Mouse (Mus musculus) myocyte (in vitro differentiated cells): ENCODE data around the gene Prex1. TPM values are rescaled to one million over a fixed set of nuclear protein-coding genes. Genes with fewer than 3 reads are reported as not detected.

Source experiments
- H3K27me3 ChIP-seq: one replicate; pipeline ENCODE4 v1.6.1; 2011; ENCODE audit not compliant: control insufficient read depth, insufficient read depth, insufficient read length
- H3K36me3 ChIP-seq: one replicate; pipeline ENCODE4 v1.6.1; 2011; ENCODE audit not compliant: control insufficient read depth, insufficient read depth
- H3K4me2 ChIP-seq: one replicate; pipeline ENCODE4 v1.6.1; 2011; ENCODE audit warnings: low read depth, control low read depth
- H3K4me3 ChIP-seq: one replicate; pipeline ENCODE4 v1.5.1; 2011; ENCODE audit warnings: mild to moderate bottlenecking, control low read depth, moderate library complexity
- H3K79me2 ChIP-seq: one replicate; pipeline ENCODE4 v1.6.1; 2011; ENCODE audit not compliant: control insufficient read depth, insufficient read depth
- H3ac ChIP-seq: one replicate; pipeline ENCODE4 v1.6.1; 2011; ENCODE audit not compliant: control insufficient read depth, insufficient read length
- CEBPB ChIP-seq: IDR thresholded peaks from 2 replicates; pipeline ENCODE4 v1.6.1; 2011; ENCODE audit warnings: mild to moderate bottlenecking, moderate library complexity; ENCODE audit not compliant: poor library complexity, insufficient read depth, severe bottlenecking
- E2F4 ChIP-seq: IDR thresholded peaks from one replicate; pipeline ENCODE4 v1.6.1; 2011; ENCODE audit warnings: mild to moderate bottlenecking, control low read depth, moderate library complexity; ENCODE audit not compliant: insufficient read depth
- MAX ChIP-seq: IDR thresholded peaks from one replicate; pipeline ENCODE4 v1.6.1; 2011; ENCODE audit warnings: low read depth, mild to moderate bottlenecking, control low read depth
- MYOD1 ChIP-seq, 3 experiments: IDR thresholded peaks; one replicate each; pipeline ENCODE4 v1.6.1; 2011; ENCODE audit warnings: control low read depth in 2 of 3, low read depth in 2 of 3, mild to moderate bottlenecking in 2 of 3, moderate library complexity in 1 of 3; ENCODE audit not compliant: insufficient read length in 2 of 3, control insufficient read depth in 1 of 3
- MYOG ChIP-seq, 3 experiments: IDR thresholded peaks; one replicate each; pipeline ENCODE4 v1.6.1; 2011; ENCODE audit warnings: control low read depth in 2 of 3, low read depth in 2 of 3, mild to moderate bottlenecking in 2 of 3; ENCODE audit not compliant: insufficient read length in 2 of 3, control insufficient read depth in 1 of 3, insufficient read depth in 1 of 3
- POLR2A ChIP-seq: IDR thresholded peaks from one replicate; pipeline ENCODE4 v1.6.1; 2011; ENCODE audit warnings: low read depth, mild to moderate bottlenecking, control low read depth, moderate library complexity; ENCODE audit not compliant: insufficient read length
- POLR2AphosphoS2 ChIP-seq: IDR thresholded peaks from one replicate; pipeline ENCODE4 v1.6.1; 2011; ENCODE audit warnings: low read depth, control low read depth; ENCODE audit not compliant: insufficient read length
- REST ChIP-seq: IDR thresholded peaks from one replicate; pipeline ENCODE4 v1.6.1; 2011; ENCODE audit warnings: mild to moderate bottlenecking, control low read depth, moderate library complexity; ENCODE audit not compliant: insufficient read depth, insufficient read length
- SRF ChIP-seq: IDR thresholded peaks from one replicate; pipeline ENCODE4 v1.6.1; 2011; ENCODE audit warnings: low read depth; ENCODE audit not compliant: control insufficient read depth, insufficient read length
- TCF12 ChIP-seq: IDR thresholded peaks from one replicate; pipeline ENCODE4 v1.6.1; 2011; ENCODE audit warnings: mild to moderate bottlenecking, control low read depth; ENCODE audit not compliant: poor library complexity, insufficient read depth, severe bottlenecking
- TCF3 ChIP-seq: IDR thresholded peaks from one replicate; pipeline ENCODE4 v1.6.1; 2011; ENCODE audit warnings: low read depth, control low read depth; ENCODE audit not compliant: insufficient read length
- USF1 ChIP-seq: IDR thresholded peaks from one replicate; pipeline ENCODE4 v1.6.1; 2011; ENCODE audit warnings: low read depth, mild to moderate bottlenecking, control low read depth, moderate library complexity
- polyA plus RNA-seq: library from polyadenylated mRNA; unstranded; fragments of >200 nt; fragmentation: generic; extraction: Trizol; gene quantifications from one replicate; pipeline ENCODE4 v1.2.1, GENCODE M21; 2012; ENCODE audit warnings: missing spikeins

Gene Prex1
- polyA plus RNA-seq, 1 experiment = 0.17 TPM

DNA sequence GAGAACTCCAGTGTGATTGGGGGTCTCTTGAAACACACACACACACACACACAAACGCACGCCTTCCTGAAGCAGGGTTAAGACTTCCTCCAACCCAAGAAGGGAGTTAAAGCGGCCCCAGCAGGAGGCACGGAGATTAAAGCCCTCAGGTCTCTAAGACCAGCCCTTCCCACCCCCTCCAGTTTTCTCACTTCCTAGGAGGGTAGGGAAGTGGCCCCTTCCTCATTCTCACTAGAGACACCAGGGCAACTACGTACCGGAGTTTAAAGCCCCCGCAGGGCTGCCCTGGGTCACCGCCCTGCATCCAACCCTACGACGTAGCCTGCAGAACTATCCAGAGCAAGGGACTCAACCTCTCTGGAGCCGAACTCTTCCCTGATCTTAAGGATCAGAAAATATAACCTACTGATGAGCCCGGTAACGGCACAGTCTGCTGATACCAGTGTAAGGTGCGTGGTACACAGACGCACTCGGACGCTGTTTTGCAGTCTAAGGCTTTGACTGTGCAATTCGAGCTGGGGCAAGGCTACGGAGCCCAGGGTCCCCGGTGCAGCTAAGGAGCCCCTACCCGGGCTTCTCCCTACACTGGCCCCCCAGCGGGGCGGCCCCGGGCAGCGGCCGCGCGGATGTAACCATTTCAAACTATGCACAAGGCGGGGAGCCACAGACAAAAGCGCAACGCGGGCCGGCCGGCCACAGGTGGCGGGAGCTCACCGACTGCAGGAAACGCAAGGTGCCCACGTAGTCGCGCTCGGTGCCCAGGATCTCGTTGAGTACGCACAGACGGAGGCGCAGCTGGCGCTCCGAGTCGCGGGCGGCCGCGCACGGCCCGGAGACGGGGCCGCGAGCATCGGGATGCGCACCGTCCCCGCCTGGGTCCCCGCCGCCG is 587 bp downstream of the Prex1 start:
- no peak overlapping the region for H3ac ChIP-seq
- peaks cover 59% of the 10 kb centered on the region for H3K27me3 ChIP-seq
- TF ChIP-seq MYOG (IDR thresholded peaks at IDR 0.05; ENCODE audit: control insufficient read depth in 1 of 3, insufficient read depth in 1 of 3, insufficient read length in 2 of 3, low read depth in 2 of 3) = peak in 1 of 3 experiments; percentile 49
- no peak for TF ChIP-seq MAX
- H3K4me3 ChIP-seq = no peak overlapping the region
- H3K4me2 ChIP-seq = peak overlapping the region; percentile 55
- H3K79me2 ChIP-seq = no peaks in the 10 kb centered on the region
- H3K36me3 ChIP-seq = no peaks in the 10 kb centered on the region

DNA sequence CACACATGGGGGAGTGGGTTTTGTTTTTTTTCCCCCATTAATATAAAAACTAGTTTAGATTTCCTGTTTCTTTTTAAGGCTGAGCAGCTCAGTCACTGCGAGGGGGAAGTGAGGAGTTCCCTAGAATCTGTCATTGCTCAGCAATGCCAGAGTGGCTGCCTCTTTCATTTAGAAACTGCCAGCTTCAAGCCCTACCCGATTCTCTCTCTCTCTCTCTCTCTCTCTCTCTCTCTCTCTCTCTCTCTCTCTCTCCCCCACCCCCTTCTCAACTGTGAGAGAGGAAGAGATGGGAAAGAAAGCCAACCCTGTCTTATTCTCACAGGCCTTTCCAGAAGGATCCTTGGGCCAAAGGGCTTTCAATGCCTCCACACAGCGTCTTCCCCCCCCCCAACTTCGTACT is 1.3 kb downstream of the Prex1 start:
- Histone ChIP-seq H3K27me3 (peaks cover 53% of the 10 kb centered on the region), H3K79me2 (no peaks in the 10 kb centered on the region), H3K4me2 (no peak overlapping the region), H3K4me3 (no peak overlapping the region), H3K36me3 (no peaks in the 10 kb centered on the region), H3ac (no peak overlapping the region)
- no peak for TF ChIP-seq MYOD1 (IDR thresholded peaks at IDR 0.05; ENCODE audit: control insufficient read depth in 1 of 3, insufficient read length in 2 of 3, low read depth in 2 of 3)
- TF ChIP-seq TCF3 = no peak
- no peak for TF ChIP-seq CEBPB
- TF ChIP-seq SRF = no peak
- TF ChIP-seq REST = no peak
- no peak for TF ChIP-seq USF1
- no peak for TF ChIP-seq POLR2AphosphoS2
- no peak for TF ChIP-seq TCF12
- TF ChIP-seq E2F4 = no peak
- no peak for TF ChIP-seq POLR2A
- no peak for TF ChIP-seq MYOG (IDR thresholded peaks at IDR 0.05; ENCODE audit: control insufficient read depth in 1 of 3, insufficient read depth in 1 of 3, insufficient read length in 2 of 3, low read depth in 2 of 3)
- no peak for TF ChIP-seq MAX

DNA sequence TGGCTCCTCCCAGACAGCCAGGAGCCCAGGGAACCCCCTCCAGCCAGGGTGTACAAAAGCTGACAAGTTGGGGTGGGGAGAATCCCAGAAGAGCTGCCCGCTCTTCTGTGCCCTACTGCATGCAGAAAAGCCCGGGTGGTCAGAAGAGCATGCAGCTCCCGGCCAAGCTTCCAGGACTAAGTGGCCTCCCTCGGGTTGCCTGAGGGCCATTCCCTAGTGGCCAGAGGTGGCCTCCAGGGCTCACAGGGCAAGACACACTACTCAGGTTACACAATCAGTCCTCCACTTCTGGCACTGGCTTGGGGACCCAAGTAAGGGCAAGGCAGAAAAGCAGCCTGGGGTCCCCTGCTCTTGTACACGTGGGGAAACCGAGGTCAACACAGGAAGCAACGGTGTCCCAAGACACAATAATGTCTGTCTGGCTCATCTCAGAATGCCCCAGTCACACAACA is 1.9 kb downstream of the Prex1 start:
- no peak overlapping the region for H3K4me2 ChIP-seq
- H3K4me3 ChIP-seq = no peak overlapping the region
- TF ChIP-seq MYOD1 (IDR thresholded peaks at IDR 0.05; ENCODE audit: control insufficient read depth in 1 of 3, insufficient read length in 2 of 3, low read depth in 2 of 3) = no peak
- TF ChIP-seq TCF12 = no peak
- no peak for TF ChIP-seq MYOG (IDR thresholded peaks at IDR 0.05; ENCODE audit: control insufficient read depth in 1 of 3, insufficient read depth in 1 of 3, insufficient read length in 2 of 3, low read depth in 2 of 3)
- no peak for TF ChIP-seq CEBPB
- TF ChIP-seq SRF = no peak
- TF ChIP-seq REST = no peak
- TF ChIP-seq E2F4 = no peak
- TF ChIP-seq POLR2A = no peak
- no peak for TF ChIP-seq TCF3
- no peak for TF ChIP-seq MAX
- no peak for TF ChIP-seq USF1
- no peak for TF ChIP-seq POLR2AphosphoS2
- H3ac ChIP-seq = no peak overlapping the region
- H3K36me3 ChIP-seq = no peaks in the 10 kb centered on the region
- no peaks in the 10 kb centered on the region for H3K79me2 ChIP-seq
- peaks cover 51% of the 10 kb centered on the region for H3K27me3 ChIP-seq

- TF ChIP-seq SRF = no peak
- Histone ChIP-seq H3K27me3 (peaks cover 44% of the 10 kb centered on the region), H3K4me2 (no peak overlapping the region), H3K36me3 (no peaks in the 10 kb centered on the region), H3K4me3 (no peak overlapping the region), H3ac (no peak overlapping the region), H3K79me2 (no peaks in the 10 kb centered on the region)
These were observed 3.7 kb downstream of the Prex1 start for GRCm38 (mm10) chr2:166709883-166710282.

GRCm38 (mm10) chr2:166708304-166708703 is 5.3 kb downstream of the Prex1 start:
- H3K27me3 ChIP-seq = peaks cover 35% of the 10 kb centered on the region
- TF ChIP-seq CEBPB = no peak
- TF ChIP-seq POLR2AphosphoS2 = no peak
- TF ChIP-seq POLR2A = no peak
- TF ChIP-seq MYOG (IDR thresholded peaks at IDR 0.05; ENCODE audit: control insufficient read depth in 1 of 3, insufficient read depth in 1 of 3, insufficient read length in 2 of 3, low read depth in 2 of 3) = no peak
- no peak for TF ChIP-seq TCF12
- TF ChIP-seq USF1 = no peak
- TF ChIP-seq MAX = no peak
- TF ChIP-seq E2F4 = no peak
- TF ChIP-seq TCF3 = no peak
- TF ChIP-seq MYOD1 (IDR thresholded peaks at IDR 0.05; ENCODE audit: control insufficient read depth in 1 of 3, insufficient read length in 2 of 3, low read depth in 2 of 3) = no peak
- TF ChIP-seq REST = no peak
- no peak for TF ChIP-seq SRF
- no peaks in the 10 kb centered on the region for H3K79me2 ChIP-seq
- H3K4me3 ChIP-seq = no peak overlapping the region
- H3K36me3 ChIP-seq = no peaks in the 10 kb centered on the region
- no peak overlapping the region for H3ac ChIP-seq
- H3K4me2 ChIP-seq = no peak overlapping the region
